Mouse (Mus musculus) heart, embryonic 15.5 days (tissue): ENCODE measurements around the gene Farp2. TPM values are rescaled to one million over a fixed set of nuclear protein-coding genes. Genes with fewer than 3 reads are reported as not detected.
"Not testable (repeated sequence)": the region's sequence is repeated elsewhere in the genome, so short reads cannot be mapped to it uniquely, and the experiment has no call there.

ENCODE experiments used
- ATAC-seq: fragments of 200-750 bp; cut with Nextera tagmentation; replicated peaks from 2 replicates; pipeline ENCODE4 v1.8.0; 2017; ENCODE audit warnings: low read depth, moderate TSS enrichment; ENCODE audit not compliant: insufficient number of reproducible peaks, insufficient read depth, low FRiP score
- H3K27ac ChIP-seq: fragments of 300-500 bp; sonication (generic); 2 replicates; pipeline ENCODE4 v1.5.1; 2015; ENCODE audit warnings: mild to moderate bottlenecking, inconsistent platforms
- H3K27me3 ChIP-seq: fragments of 300-500 bp; sonication (generic); 2 replicates; pipeline ENCODE4 v1.6.1; 2015; ENCODE audit warnings: inconsistent platforms
- H3K36me3 ChIP-seq: fragments of 300-500 bp; sonication (generic); 2 replicates; pipeline ENCODE4 v1.6.1; 2015; ENCODE audit warnings: mild to moderate bottlenecking, inconsistent platforms
- H3K4me1 ChIP-seq: fragments of 300-500 bp; sonication (generic); replicated peaks from 2 replicates; pipeline ENCODE4 v1.6.1; 2015; ENCODE audit warnings: inconsistent platforms
- H3K4me2 ChIP-seq: fragments of 300-500 bp; sonication (generic); 2 replicates; pipeline ENCODE4 v1.6.1; 2015; ENCODE audit warnings: inconsistent platforms, mild to moderate bottlenecking, moderate library complexity
- H3K4me3 ChIP-seq: fragments of 300-500 bp; sonication (generic); 2 replicates; pipeline ENCODE4 v1.5.1; 2015; ENCODE audit warnings: mild to moderate bottlenecking, inconsistent platforms
- H3K9ac ChIP-seq: fragments of 300-500 bp; sonication (generic); 2 replicates; pipeline ENCODE4 v1.6.1; 2015; ENCODE audit warnings: mild to moderate bottlenecking, inconsistent platforms
- H3K9me3 ChIP-seq: fragments of 300-500 bp; sonication (generic); replicated peaks from 2 replicates; pipeline ENCODE4 v1.6.1; 2016; ENCODE audit warnings: inconsistent platforms
- WGBS: fragments of 180-500 bp; shearing (Covaris S2); methylation state at CpG from one replicate; pipeline ENCODE4 v1.1.7; 2015; ENCODE audit warnings: mixed read lengths; 5-methylcytosine and 5-hydroxymethylcytosine counted together
- polyA plus RNA-seq: library from polyadenylated mRNA; unstranded; fragments of >200 nt; fragmentation: Nextera tagmentation; extraction: Ambion mirVana; gene quantifications from 2 replicates; pipeline ENCODE4 v1.2.1, GENCODE M21; 2015

Gene Farp2
- polyA plus RNA-seq, result 4.1 and 4.8 TPM in 2 replicates

- Histone ChIP-seq H3K9me3 (no peaks in the 10 kb centered on the region), H3K27ac (peak within 1 kb of the TSS; percentile 82), H3K9ac (peak within 1 kb of the TSS; percentile 68), H3K36me3 (peaks cover 7% of the 10 kb centered on the region; the same call in 1 of the 2 replicates), H3K4me3 (peak within 1 kb of the TSS; percentile 79), H3K4me2 (peak within 1 kb of the TSS; percentile 91), H3K27me3 (no peaks in the 10 kb centered on the region), H3K4me1 (peaks cover 19% of the 10 kb centered on the region)
- under 1% methylated on average over 66 of the region's 71 CpGs for WGBS
- ATAC-seq, result peak; percentile 99
These were observed at the start of gene Farp2 for GRCm38 (mm10) chr1:93511585-93512350. Farp2 (plus strand) TSS chr1:93512079.

- Histone ChIP-seq H3K4me3 (no peak overlapping the region), H3K9ac (no peak overlapping the region)
These were observed 46.8 kb upstream of the Farp2 start for GRCm38 (mm10) chr1:93465066-93465465.

GRCm38 (mm10) chr1:93465746-93466145 lies 46.1 kb upstream of the Farp2 start:
- ATAC-seq, result no peak
- Histone ChIP-seq H3K4me2 (no peak overlapping the region), H3K4me3 (no peak overlapping the region), H3K36me3 (no peaks in the 10 kb centered on the region), H3K27me3 (no peaks in the 10 kb centered on the region), H3K9me3 (no peaks in the 10 kb centered on the region), H3K27ac (no peak overlapping the region), H3K4me1 (no peaks in the 10 kb centered on the region), H3K9ac (no peak overlapping the region)

More at GRCm38 (mm10) chr1:93465066-93465465, 46.8 kb upstream of the Farp2 start:
- ATAC-seq, result no peak
- H3K27me3 ChIP-seq, result no peaks in the 10 kb centered on the region
- H3K9me3 ChIP-seq, result no peaks in the 10 kb centered on the region
- no peak overlapping the region for H3K27ac ChIP-seq
- H3K36me3 ChIP-seq, result no peaks in the 10 kb centered on the region
- no peak overlapping the region for H3K4me2 ChIP-seq
- H3K4me1 ChIP-seq, result no peaks in the 10 kb centered on the region

DNA sequence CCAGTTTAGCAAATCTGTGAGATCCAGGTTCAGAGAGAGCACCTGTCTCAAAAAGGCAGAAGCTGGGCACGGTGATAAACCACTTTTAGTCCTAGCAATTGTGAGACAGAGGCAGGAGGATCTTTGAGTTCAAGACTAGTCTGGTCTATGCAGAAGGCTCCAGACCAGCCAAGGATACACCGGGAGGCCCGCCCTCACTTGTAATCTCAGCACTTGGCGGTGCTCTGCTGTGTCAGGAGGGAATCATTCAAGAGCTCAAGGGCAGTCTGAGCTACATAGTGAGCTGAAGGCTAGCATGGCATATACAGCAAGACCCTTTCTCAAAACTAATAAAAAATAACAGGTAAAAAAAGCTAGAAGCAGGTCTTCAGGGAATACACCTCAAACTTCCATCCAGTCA lies 43.3 kb upstream of the Farp2 start:
- no peak for ATAC-seq
- no peak overlapping the region for H3K4me3 ChIP-seq
- H3K27me3 ChIP-seq, result no peaks in the 10 kb centered on the region
- no peak overlapping the region for H3K27ac ChIP-seq
- H3K4me2 ChIP-seq, result no peak overlapping the region
- no peak overlapping the region for H3K9ac ChIP-seq
- no peaks in the 10 kb centered on the region for H3K9me3 ChIP-seq
- WGBS, result 72% methylated on average over 4 of the region's 4 CpGs
- H3K36me3 ChIP-seq, result no peaks in the 10 kb centered on the region
- 0 out of 2 replicates have a peak, but pooled peaks cover 2% of the 10 kb centered on the region for H3K4me1 ChIP-seq

DNA sequence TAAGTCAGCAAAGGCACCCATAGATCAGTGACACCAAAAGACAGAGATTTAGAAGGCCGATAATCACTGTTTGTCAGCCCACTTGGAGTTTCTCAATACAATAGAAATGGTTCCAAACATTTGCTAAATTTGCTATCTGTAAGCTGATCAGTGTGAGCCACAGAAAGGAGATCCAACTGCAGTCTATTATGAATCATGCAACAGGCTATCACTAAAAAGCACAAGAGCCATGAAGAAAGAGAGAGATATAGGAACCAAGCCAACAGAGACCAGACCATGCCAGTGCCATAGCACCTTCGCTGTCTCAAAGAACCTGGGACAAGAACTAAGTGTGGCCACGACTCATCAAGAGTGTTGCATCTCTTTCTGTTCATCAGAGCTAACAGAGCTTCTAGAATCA lies 36.2 kb upstream of the Farp2 start:
- no peak for ATAC-seq
- Histone ChIP-seq H3K9me3 (no peaks in the 10 kb centered on the region), H3K36me3 (no peaks in the 10 kb centered on the region), H3K27ac (no peak overlapping the region), H3K4me1 (peaks cover 12% of the 10 kb centered on the region), H3K9ac (no peak overlapping the region), H3K27me3 (no peaks in the 10 kb centered on the region), H3K4me2 (no peak overlapping the region), H3K4me3 (no peak overlapping the region)
- WGBS, result 90% methylated on average over 3 of the region's 3 CpGs

- H3K27ac ChIP-seq, result peak overlapping the region; percentile 95
- peak; percentile 95 for ATAC-seq
- WGBS, result under 1% methylated on average over 41 of the region's 41 CpGs
- H3K4me3 ChIP-seq, result peak overlapping the region; percentile 94
- H3K4me1 ChIP-seq, result peaks cover 12% of the 10 kb centered on the region
- no peaks in the 10 kb centered on the region for H3K36me3 ChIP-seq
- no peaks in the 10 kb centered on the region for H3K9me3 ChIP-seq
- H3K9ac ChIP-seq, result peak overlapping the region; percentile 76
- H3K27me3 ChIP-seq, result no peaks in the 10 kb centered on the region
- H3K4me2 ChIP-seq, result peak overlapping the region; percentile 59
These were observed 33.9 kb upstream of the Farp2 start for GRCm38 (mm10) chr1:93477758-93478585.

DNA sequence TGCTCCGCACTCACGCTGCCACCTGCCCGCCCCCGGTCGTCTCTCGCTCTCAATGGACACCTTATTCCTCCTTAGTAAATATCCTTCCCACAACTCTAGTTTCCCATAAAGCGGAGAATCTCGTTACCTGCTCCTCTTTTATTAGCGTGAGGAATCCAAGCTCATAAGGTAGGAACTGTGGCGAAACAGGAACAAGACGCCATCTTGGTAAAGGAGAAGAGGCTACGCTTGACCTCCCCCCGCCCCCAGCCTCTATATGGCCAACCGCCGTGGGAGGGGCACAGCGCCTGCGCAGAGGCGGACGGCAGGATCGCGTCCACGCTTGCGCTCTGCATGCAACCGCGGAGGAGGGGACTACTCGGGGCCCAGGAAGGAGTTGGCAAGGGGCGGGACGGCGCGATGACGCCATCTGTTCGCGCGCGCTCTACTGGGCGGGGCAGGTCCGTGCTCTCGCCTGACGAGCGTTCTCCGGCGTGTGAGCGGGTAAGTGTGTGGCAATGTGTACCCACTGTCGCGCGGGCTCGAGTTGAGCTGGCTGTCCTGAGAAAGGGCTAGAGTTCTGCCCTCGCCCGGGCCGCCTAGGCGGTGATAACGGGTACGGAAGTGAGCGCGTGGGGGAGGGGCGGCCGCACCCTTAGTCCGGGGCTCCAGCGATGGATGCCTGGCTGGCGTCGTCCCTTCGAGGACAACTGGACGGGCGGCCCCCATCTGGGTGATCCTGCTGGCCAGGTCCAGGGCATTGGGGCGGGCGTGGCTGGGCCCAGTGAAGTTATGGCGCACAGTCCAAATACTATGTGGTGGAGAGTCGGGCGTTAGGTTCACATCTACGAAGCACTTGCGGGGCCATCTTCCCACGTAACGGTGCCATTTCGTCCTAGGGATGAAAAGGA lies 33.0 kb upstream of the Farp2 start, which contains the start of gene Hdlbp:
Hdlbp (minus strand) TSS at position 230 of the 890 bp plus-strand sequence.
- no peaks in the 10 kb centered on the region for H3K27me3 ChIP-seq
- ATAC-seq, result peak; percentile 95
- peak within 1 kb of the TSS; percentile 68 for H3K4me2 ChIP-seq
- H3K9ac ChIP-seq, result peak within 1 kb of the TSS; percentile 86
- H3K9me3 ChIP-seq, result no peaks in the 10 kb centered on the region
- H3K4me3 ChIP-seq, result peak within 1 kb of the TSS; percentile 94
- H3K4me1 ChIP-seq, result peaks cover 10% of the 10 kb centered on the region
- H3K36me3 ChIP-seq, result no peaks in the 10 kb centered on the region
- WGBS, result under 1% methylated on average over 74 of the region's 74 CpGs
- H3K27ac ChIP-seq, result peak within 1 kb of the TSS; percentile 95

DNA sequence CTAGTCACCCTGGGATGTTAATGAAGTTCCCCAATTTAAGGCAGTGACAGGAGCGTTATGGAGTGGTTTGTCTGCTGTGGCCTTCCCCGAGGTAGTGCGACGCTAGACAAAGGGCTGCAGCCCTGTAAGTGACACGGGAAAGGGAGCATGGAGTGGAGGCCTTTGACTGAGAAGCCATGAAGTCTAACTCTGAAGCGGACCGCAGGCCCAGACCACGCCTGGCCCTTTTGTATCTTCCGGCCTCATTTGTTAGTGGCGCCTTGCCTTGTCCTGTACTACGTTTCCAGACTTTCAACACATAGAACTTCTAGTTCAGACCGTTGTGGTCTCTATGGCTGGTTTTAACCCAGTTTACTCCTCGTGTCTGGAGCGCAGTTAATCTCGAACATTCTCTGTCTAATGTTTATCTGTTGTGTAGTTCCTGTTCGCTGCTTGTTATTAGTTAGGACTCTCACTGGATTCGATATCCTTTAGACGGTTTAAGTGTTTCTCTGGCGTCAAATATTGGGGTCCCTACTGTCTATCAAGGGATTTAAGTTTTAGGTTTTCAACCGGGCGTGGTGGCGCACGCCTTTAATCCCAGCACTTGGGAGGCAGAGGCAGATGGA lies 32.3 kb upstream of the Farp2 start:
- no peak for ATAC-seq
- Histone ChIP-seq H3K4me1 (peaks cover 10% of the 10 kb centered on the region), H3K27me3 (no peaks in the 10 kb centered on the region), H3K4me2 (peak overlapping the region; percentile 68), H3K9ac (peak overlapping the region; percentile 86), H3K4me3 (peak overlapping the region; percentile 94), H3K27ac (peak overlapping the region; percentile 95), H3K9me3 (no peaks in the 10 kb centered on the region), H3K36me3 (no peaks in the 10 kb centered on the region)
- 3% methylated on average over 23 of the region's 23 CpGs for WGBS

- not testable (repeated sequence) for H3K9ac ChIP-seq, H3K36me3 ChIP-seq, ATAC-seq, H3K9me3 ChIP-seq, H3K27me3 ChIP-seq, H3K4me3 ChIP-seq, H3K4me1 ChIP-seq, H3K4me2 ChIP-seq, H3K27ac ChIP-seq
- 74% methylated on average over 3 of the region's 3 CpGs for WGBS
These were observed 25.6 kb upstream of the Farp2 start for GRCm38 (mm10) chr1:93486302-93486701.

DNA sequence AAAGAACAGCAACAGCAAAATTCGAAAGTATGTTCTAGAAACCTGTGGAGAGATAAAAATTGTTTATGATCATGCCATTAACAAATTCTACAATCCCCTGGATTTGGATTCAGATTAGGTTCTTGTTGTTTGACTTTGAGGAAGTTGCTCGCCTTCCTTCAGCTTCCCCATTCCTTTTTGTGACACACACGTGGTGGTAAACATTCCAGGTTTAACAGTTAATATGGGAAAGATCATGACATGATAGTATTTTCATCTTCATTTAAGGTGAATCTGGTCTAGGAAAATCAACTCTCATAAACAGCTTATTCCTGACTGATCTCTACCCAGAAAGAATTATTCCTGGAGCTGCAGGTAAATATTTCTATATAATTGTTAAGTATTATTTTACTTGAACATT lies 16.6 kb upstream of the Farp2 start:
- H3K4me3 ChIP-seq, result no peak overlapping the region
- H3K27ac ChIP-seq, result no peak overlapping the region
- no peak for ATAC-seq
- H3K4me1 ChIP-seq, result no peaks in the 10 kb centered on the region
- no peak overlapping the region for H3K9ac ChIP-seq
- H3K4me2 ChIP-seq, result no peak overlapping the region
- peaks cover 67% of the 10 kb centered on the region for H3K36me3 ChIP-seq
- no peaks in the 10 kb centered on the region for H3K9me3 ChIP-seq
- H3K27me3 ChIP-seq, result no peaks in the 10 kb centered on the region
- WGBS, result 85% methylated on average over 3 of the region's 3 CpGs
